Mouse (Mus musculus): ENCODE data around the gene Wfdc6a. TPM values are rescaled to one million over a fixed set of nuclear protein-coding genes. Genes with fewer than 3 reads are reported as not detected.
A peak's percentile ranks its signal among the peaks of the same experiment; 100 is the strongest.

The Wfdc6a gene
- total RNA-seq, 2 experiments from 2014 or later = not detected

DNA sequence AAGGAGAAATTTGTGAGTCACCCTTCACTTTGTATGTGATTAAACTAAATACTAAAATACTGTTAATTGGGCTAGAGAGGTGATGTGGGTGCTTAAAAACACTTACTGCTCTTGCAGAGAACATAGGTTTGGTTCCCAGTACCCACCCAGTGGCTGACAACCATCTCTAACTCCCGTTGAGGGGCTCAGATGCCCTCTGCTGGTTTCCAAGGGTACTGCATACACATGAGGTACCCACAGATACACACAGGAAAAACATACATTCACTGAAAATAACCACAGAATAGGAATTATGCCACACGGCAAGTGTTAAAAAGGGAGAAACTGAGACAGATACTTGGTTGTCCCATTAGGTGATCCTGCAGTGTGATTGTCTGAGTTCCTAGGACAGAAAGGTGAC is 18.2 kb downstream of the Wfdc6a start:
- intact Hi-C loops (cut with DNase I) = no loop called here
- TF ChIP-seq CTCF (IDR thresholded peaks at IDR 0.05) = peak; percentile 2; the same call in 1 of the 2 replicates
- Histone ChIP-seq H3K4me3 (no peak overlapping the region), H3K27ac (no peak overlapping the region)
- DNase-seq (ENCODE audit: extremely low spot score in 1 of 2, low spot score in 2 of 2) = no peak

DNA sequence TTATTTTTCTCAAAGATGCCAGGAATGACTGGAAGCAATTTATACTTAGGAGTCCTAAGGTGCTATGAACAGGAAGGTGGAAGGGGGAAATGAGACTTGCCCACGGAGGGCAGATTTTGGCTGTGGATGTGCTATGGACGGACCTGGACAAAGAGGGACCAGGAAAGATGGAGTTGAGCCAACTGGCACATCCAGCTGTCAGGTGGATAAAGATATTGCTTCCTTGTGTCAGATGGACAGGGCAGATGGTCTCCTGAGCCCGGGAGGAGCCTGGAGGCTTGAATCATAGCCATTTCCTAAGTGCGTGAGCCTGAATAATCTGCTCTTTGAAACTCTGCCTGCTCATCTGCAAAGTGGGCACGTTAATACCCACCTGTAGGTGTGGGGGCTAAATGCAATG is 20.9 kb downstream of the Wfdc6a start:
- no peak for TF ChIP-seq CTCF (IDR thresholded peaks at IDR 0.05)
- intact Hi-C loops (cut with DNase I) = loop anchor here (5.0 kb wide), 1 partner anchor 147 kb away; no protein-coding TSS in a partner anchor
- no peak for DNase-seq (ENCODE audit: extremely low spot score in 1 of 2, low spot score in 2 of 2)
- Histone ChIP-seq H3K27ac (no peak overlapping the region), H3K4me3 (no peak overlapping the region)

DNA sequence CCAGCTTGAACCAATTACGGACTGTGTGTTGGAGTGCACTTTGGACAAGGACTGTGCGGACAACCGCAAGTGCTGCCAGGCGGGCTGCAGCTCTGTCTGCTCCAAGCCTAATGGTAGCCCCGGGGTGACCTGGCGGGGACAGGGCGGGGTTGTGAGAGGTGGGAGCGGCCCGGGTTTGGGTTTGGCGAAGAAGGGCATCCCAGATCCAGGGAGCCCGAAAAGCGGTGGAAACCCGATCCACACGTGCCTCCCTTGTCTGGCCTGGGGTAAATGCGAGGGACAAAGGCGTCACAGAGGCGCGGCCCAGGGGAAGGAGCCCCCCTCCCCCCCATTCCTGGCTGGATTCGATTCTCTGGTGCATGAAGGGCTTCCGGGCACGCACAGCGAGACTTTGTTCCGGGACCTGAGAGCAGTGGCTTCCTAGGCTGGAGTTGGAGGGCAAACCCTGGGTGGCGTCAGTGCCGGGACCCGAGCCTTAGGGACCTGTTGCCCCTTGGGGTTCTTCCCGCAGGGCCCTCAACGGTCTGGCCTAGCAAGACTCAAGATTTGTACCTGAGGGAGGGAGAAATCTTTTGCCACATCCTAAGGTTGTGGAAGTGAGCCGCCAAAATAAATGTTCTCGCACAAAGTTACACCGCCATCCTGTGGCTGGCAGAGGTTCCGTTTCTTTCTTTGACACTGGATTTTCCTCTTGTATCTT is 21.8 kb downstream of the Wfdc6a start:
- TF ChIP-seq CTCF (IDR thresholded peaks at IDR 0.05) = peak; percentile 68
- DNase-seq (ENCODE audit: extremely low spot score in 1 of 2, low spot score in 2 of 2) = peak; percentile 24 to 57
- peak overlapping the region; percentile 36 for H3K4me3 ChIP-seq
- no peak overlapping the region for H3K27ac ChIP-seq
- intact Hi-C loops (cut with DNase I) = loop anchor here (2.0 to 5.0 kb wide), 2 partner anchors 93 to 146 kb away; no protein-coding TSS in a partner anchor

DNA sequence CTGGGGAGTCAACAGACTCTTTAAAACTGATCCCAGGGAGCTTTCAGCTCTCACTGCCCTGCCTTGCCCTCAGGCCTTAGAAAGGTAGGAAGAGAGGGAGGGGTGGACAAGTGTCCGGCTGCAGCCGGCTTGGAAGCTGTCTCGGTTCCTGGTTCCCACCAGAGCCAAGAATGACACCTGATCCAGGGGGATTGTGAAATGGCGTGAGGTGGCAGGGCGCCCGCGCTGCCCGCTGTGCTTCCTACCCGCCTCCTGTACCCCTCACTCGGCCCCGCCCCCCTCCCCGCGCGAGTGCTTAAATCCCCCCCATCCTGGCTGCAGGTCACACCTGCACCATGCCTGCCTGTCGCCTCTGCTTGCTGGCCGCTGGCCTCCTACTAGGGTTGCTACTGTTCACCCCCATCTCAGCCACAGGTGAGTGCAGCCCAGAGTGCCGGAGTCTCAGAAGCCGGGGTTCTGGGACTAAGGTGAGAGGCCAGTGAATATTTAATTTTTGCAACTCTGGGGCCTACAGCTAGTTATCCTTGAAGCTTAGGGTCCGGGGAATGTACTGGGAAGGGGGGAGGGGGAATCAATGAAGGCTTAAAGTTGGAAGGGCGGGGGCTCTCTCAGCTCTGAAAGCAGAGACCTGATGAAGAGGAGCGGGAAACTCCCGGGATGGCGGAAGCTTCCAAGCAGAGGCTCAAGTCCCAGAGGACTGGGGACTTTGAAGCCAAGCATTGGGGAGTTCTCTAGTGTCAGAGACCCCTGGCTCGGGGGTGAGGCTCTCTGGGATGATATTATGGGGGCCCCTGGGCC is 22.7 kb downstream of the Wfdc6a start, which contains the start of gene Wfdc2:
TSS of gene Wfdc2 (plus strand) at position 23 of the 798 bp plus-strand sequence.
- DNase-seq (ENCODE audit: extremely low spot score in 1 of 2, low spot score in 2 of 2) = no peak
- no peak within 1 kb of the TSS for H3K27ac ChIP-seq
- TF ChIP-seq CTCF (IDR thresholded peaks at IDR 0.05) = no peak
- peak within 1 kb of the TSS; percentile 36 for H3K4me3 ChIP-seq
- intact Hi-C loops (cut with DNase I) = loop anchor here (2.0 to 5.0 kb wide), 2 partner anchors 92 to 145 kb away; no protein-coding TSS in a partner anchor

DNA sequence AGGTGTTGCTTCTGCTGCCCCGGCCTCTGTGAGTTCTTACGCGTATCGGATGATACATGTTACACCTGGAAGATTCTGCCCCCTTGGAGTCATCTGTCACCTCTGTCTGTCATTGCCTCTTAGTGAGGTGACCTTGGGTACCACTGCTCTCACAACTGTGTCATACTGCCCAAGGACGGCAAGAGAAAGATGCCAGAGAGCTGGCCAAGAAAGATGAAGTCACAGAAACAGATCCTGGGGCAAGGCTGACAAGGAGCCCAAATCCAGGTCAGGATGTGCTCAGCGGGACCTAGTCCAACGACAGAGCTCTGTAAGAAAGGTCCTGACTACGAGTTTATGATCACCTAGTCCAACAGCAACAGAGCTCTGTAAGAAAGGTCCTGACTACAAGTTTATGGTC is 25.1 kb downstream of the Wfdc6a start:
- DNase-seq (ENCODE audit: extremely low spot score in 1 of 2, low spot score in 2 of 2) = no peak
- intact Hi-C loops (cut with DNase I) = loop anchor here (5.0 kb wide), 1 partner anchor 143 kb away; no protein-coding TSS in a partner anchor

DNA sequence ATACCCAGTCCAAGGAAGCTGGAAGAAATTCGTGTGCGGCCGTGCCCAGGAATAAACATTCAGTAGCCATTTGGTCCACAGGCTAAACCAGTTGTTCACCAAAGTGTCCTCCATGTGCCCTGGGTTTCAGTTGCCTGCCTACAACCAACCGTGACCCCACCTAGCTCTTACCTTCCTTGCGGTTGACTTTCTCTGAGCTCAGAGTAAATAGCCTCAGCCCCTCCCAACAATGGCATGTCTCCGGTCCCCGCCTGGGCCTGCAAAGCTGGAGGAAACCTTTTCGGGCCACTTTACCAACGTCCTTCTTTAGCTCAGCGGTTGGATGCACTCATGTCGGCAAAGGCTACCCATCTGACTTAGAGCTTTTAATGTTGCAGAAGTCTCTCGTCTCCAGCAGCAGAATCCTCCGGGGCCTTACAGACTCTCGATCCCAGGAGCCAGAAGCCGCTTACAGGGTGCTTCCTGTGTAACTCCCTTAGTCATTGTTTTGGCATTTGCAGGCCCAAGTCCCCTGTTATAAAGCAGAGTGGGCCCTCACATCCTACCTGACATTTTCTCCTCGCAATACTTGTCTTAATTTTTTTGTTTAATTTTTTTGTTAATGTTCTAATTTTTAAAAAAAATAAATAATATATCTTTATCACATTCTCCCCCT is 26.1 kb downstream of the Wfdc6a start:
- no peak for DNase-seq (ENCODE audit: extremely low spot score in 1 of 2, low spot score in 2 of 2)
- H3K4me3 ChIP-seq = no peak overlapping the region
- no peak for TF ChIP-seq CTCF (IDR thresholded peaks at IDR 0.05)
- intact Hi-C loops (cut with DNase I) = loop anchor here (1.0 kb wide), 1 partner anchor 17 kb away; no protein-coding TSS in a partner anchor
- no peak overlapping the region for H3K27ac ChIP-seq

More for the DNA sequence above, 25.1 kb downstream of the Wfdc6a start:
- TF ChIP-seq CTCF (IDR thresholded peaks at IDR 0.05) = no peak
- Histone ChIP-seq H3K27ac (no peak overlapping the region), H3K4me3 (no peak overlapping the region)

DNA sequence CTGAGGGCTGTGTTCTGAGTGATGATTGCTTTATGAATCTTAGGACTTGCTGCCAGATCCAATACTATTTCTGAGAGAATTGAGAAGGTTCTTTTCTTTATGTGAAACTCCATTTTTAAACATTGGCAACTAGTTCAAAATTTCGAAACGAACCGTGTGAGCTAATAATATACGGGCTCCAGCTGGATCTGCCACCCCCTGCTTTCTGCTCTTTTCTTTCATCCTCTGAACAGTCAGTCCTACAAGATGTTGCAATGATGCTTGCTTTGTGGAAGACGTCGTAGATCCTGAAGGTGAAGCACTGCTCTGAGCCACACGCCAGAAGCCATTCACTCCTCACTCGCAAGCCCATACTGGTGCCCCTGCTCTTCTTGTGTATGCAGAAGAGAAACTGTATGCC is 26.8 kb downstream of the Wfdc6a start:
- peak in 1 of 2 experiments; percentile 30 for DNase-seq (ENCODE audit: extremely low spot score in 1 of 2, low spot score in 2 of 2)

DNA sequence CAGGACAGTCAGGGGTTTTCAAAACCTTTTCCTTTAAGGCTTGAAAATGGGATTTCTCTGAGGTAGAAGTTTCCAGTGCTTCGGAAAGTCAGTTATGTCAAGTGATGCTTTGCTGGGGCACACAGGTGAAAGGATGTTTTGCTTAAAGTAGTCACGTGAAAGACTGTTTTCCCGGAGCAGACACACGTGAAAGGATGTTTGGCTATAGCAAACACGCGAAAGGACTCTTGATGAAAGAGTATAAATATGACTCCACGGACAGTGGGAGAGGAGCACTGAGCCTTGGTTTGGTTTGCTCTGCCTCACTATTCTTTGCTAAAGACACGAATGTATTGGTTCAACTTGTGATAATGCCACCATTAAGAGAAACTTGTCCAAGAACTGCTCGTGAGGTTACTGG is 33.7 kb downstream of the Wfdc6a start:
- intact Hi-C loops (cut with DNase I) = no loop called here
- no peak overlapping the region for H3K4me3 ChIP-seq
- no peak overlapping the region for H3K27ac ChIP-seq
- DNase-seq (ENCODE audit: extremely low spot score in 1 of 2, low spot score in 2 of 2) = no peak
- TF ChIP-seq CTCF (IDR thresholded peaks at IDR 0.05) = no peak

More for the DNA sequence above, 26.8 kb downstream of the Wfdc6a start:
- Histone ChIP-seq H3K27ac (no peak overlapping the region), H3K4me3 (no peak overlapping the region)
- intact Hi-C loops (cut with DNase I) = loop anchor here (1.0 kb wide), 1 partner anchor 16 kb away; no protein-coding TSS in a partner anchor
- no peak for TF ChIP-seq CTCF (IDR thresholded peaks at IDR 0.05)

DNA sequence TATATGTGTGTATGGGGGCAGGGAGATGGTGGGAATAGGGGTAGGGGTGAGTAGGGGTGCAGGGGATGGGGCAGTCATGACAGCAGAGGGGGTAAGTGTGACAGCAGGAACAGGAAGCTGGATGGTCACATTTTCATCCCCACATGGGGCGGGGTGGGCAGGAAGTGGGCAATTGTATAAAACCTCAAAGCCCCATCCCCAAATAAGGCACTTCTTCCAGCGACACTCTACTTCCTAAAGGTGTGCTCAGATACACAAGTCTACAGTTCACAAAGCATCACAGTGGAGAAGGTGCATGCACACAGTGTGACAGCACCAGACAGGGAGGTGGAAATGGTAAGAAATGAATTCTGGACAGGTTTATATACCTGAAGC is 34.4 kb downstream of the Wfdc6a start:
- intact Hi-C loops (cut with DNase I) = no loop called here

DNA sequence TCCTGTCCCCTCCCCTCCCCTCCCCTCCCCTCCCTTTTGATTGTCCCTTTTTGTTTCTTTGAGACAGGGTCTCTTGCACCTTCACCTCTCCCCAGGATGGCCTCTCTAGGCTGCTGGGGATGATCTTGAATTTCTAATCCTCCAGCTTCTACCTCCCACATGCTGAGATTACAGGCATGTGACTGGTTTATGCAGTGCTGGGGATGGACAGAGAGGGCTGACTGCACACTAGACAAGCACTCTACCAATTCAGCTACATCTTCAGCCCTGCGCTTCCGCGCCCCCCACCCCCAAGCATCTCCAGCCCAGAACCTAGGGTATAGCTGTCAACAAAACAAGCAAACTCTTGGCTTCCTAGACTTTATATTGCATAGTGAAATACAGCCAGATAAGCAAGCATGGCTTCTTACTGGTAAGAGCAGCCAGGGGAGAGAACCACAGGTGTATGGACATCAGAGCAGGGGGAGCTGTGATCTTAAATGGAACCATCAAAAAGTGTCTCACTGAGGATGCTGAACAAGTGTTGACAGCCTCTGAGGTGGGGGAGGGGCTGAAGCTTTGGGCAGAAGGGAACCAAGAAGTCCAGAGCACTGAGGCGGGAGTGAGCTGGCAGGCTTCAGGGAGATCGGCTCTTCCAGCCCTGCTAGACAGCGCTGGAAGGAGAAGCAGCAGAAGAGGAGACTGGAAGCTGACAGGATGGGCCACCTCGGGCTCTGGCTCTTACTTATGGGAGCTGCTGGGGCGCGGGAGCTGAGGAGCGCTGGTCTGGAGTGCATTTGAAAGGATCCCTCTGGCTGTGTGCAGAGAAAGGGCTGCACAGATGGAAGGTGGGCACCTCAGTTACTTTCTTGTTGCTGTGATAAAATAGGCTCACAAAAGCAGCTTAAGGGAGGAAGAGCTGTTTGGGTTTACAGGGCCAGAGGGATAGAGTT is 35.0 kb downstream of the Wfdc6a start:
- DNase-seq (ENCODE audit: extremely low spot score in 1 of 2, low spot score in 2 of 2) = peak in 1 of 2 experiments; percentile 36
- no peak for TF ChIP-seq CTCF (IDR thresholded peaks at IDR 0.05)
- Histone ChIP-seq H3K27ac (peak overlapping the region; percentile 61), H3K4me3 (no peak overlapping the region)
- intact Hi-C loops (cut with DNase I) = no loop called here

More for the DNA sequence above, 34.4 kb downstream of the Wfdc6a start:
- TF ChIP-seq CTCF (IDR thresholded peaks at IDR 0.05) = no peak
- no peak for DNase-seq (ENCODE audit: extremely low spot score in 1 of 2, low spot score in 2 of 2)
- Histone ChIP-seq H3K4me3 (no peak overlapping the region), H3K27ac (peak overlapping the region; percentile 61)

DNA sequence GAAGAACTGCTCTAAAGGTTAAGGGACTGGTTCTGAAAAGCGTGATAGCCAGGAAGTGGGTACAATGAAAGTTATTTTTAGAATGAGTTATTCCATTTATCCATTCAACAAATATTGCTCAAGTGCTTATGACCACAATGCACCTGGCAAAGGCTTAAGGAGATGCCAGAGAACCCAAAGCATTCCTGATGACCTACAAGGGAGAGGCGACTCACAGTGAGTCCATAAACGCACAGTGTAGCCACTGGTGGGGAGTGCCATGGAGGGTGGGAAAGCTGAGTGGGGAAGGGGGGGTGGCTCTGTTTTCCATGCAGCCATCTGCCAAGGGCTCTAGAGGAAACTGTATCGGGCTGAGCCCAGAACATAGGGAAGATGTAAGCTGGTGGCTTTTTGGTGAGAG is 35.9 kb downstream of the Wfdc6a start:
- no peak overlapping the region for H3K27ac ChIP-seq

More for the DNA sequence above, 35.9 kb downstream of the Wfdc6a start:
- intact Hi-C loops (cut with DNase I) = no loop called here
- H3K4me3 ChIP-seq = no peak overlapping the region
- no peak for TF ChIP-seq CTCF (IDR thresholded peaks at IDR 0.05)
- no peak for DNase-seq (ENCODE audit: extremely low spot score in 1 of 2, low spot score in 2 of 2)

All from left cerebral cortex, adult 2 months (tissue).